ENCODE assay signal across 8 mouse cellular contexts in the genomic region with DNA sequence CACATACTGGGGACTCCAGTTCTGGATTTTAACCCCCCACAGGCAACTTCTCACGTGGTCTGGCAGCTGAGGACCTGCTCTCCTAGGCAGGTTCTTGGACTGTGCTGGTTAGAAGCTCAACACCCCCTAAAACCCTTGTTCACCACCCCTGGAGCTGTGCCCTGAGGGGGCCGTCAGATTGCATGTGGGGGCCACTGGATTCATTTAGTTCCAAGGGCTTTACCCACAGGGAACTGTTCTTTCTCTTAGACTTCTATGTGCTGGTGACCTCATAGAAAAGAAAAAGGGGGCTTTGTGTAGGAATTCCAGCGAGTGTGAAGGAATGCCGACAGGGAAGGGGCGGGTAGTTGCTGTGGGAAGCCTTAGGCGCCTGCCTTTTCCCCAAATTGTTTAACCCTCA. TPM values are rescaled to one million over a fixed set of nuclear protein-coding genes. Genes with fewer than 3 reads are reported as not detected.
A peak's percentile ranks its signal among the peaks of the same experiment; 100 is the strongest.
DNase-seq lines count a peak whose midpoint lies in the region; ATAC-seq and TF ChIP-seq lines count a peak whose summit lies in the region.

No protein-coding gene starts in this region.

- TF ChIP-seq CTCF in layer of hippocampus, adult 2 months (conservative IDR thresholded peaks at IDR 0.05): no peak

- H3K4me2 ChIP-seq in embryonic facial prominence, embryonic 14.5 days (ENCODE audit: low read depth, low read length): peak overlapping the region; percentile 10; the same call in 1 of the 2 replicates
- H3K4me2 ChIP-seq in hindbrain, embryonic 16.5 days (ENCODE audit: low read length): no peak overlapping the region
- H3K4me2 ChIP-seq in neural tube, embryonic 12.5 days (replicated peaks): peak overlapping the region; percentile 4; the same call in 1 of the 2 replicates

- H3K36me3 ChIP-seq in embryonic facial prominence, embryonic 14.5 days (ENCODE audit: control insufficient read depth, insufficient read depth, low read length): no peaks in the 10 kb centered on the region
- no peaks in the 10 kb centered on the region for H3K36me3 ChIP-seq in hindbrain, embryonic 16.5 days (ENCODE audit: control insufficient read depth, insufficient read depth, low read length)
- H3K36me3 ChIP-seq in neural tube, embryonic 12.5 days: no peaks in the 10 kb centered on the region

- DNase-seq in layer of hippocampus, adult 2 months (ENCODE audit: low spot score in 2 of 2): no peak
- DNase-seq in layer of hippocampus, adult 9-10 months (ENCODE audit: low spot score): no peak
- peak; percentile 73 for DNase-seq in embryonic facial prominence, embryonic 14.5 days (ENCODE audit: low spot score)
- DNase-seq in spleen, postnatal 14 days (ENCODE audit: low spot score in 2 of 2): no peak
- DNase-seq in frontal cortex, postnatal 10 days (ENCODE audit: low spot score in 2 of 2): no peak
- no peak for DNase-seq in right cerebral cortex, adult 2 months (ENCODE audit: low spot score in 2 of 2)

- ATAC-seq in embryonic facial prominence, embryonic 14.5 days (ENCODE audit: low read depth): peak; percentile 34; the same call in 1 of the 2 replicates
- peak; percentile 17; the same call in 1 of the 2 replicates for ATAC-seq in hindbrain, embryonic 16.5 days
- no peak for ATAC-seq in neural tube, embryonic 12.5 days (ENCODE audit: low FRiP score, low read depth)

- no peak overlapping the region for H3K4me3 ChIP-seq in layer of hippocampus, adult 2 months
- H3K4me3 ChIP-seq in embryonic facial prominence, embryonic 14.5 days (ENCODE audit: low read depth, low read length): no peak overlapping the region
- no peak overlapping the region for H3K4me3 ChIP-seq in hindbrain, embryonic 16.5 days (ENCODE audit: low read length)
- H3K4me3 ChIP-seq in neural tube, embryonic 12.5 days: no peak overlapping the region

- 15% methylated on average over 6 of the region's 6 CpGs for WGBS in embryonic facial prominence, embryonic 14.5 days
- WGBS in hindbrain, embryonic 16.5 days: 10% methylated on average over 6 of the region's 6 CpGs
- WGBS in neural tube, embryonic 12.5 days: 17% methylated on average over 6 of the region's 6 CpGs

- peak overlapping the region; percentile 89; the same call in 1 of the 2 replicates for H3K27ac ChIP-seq in layer of hippocampus, adult 2 months
- H3K27ac ChIP-seq in embryonic facial prominence, embryonic 14.5 days (replicated peaks; ENCODE audit: low read depth, low read length): peak overlapping the region; percentile 46
- H3K27ac ChIP-seq in hindbrain, embryonic 16.5 days (ENCODE audit: low read depth, low read length): no peak overlapping the region; the same call in 1 of the 2 replicates
- H3K27ac ChIP-seq in neural tube, embryonic 12.5 days: no peak overlapping the region

- no peaks in the 10 kb centered on the region for H3K27me3 ChIP-seq in embryonic facial prominence, embryonic 14.5 days (replicated peaks; ENCODE audit: control insufficient read depth, insufficient read depth, low read length)
- H3K27me3 ChIP-seq in hindbrain, embryonic 16.5 days (replicated peaks; ENCODE audit: control insufficient read depth, insufficient read depth, low read length): no peaks in the 10 kb centered on the region
- no peaks in the 10 kb centered on the region for H3K27me3 ChIP-seq in neural tube, embryonic 12.5 days (replicated peaks)

- H3K4me1 ChIP-seq in embryonic facial prominence, embryonic 14.5 days (ENCODE audit: control insufficient read depth, insufficient read depth, low read length): peaks cover 43% of the 10 kb centered on the region
- H3K4me1 ChIP-seq in hindbrain, embryonic 16.5 days (ENCODE audit: control insufficient read depth, insufficient read depth, low read depth, low read length): peaks cover 11% of the 10 kb centered on the region
- peaks cover 31% of the 10 kb centered on the region for H3K4me1 ChIP-seq in neural tube, embryonic 12.5 days

- no peak overlapping the region for H3K9ac ChIP-seq in embryonic facial prominence, embryonic 14.5 days (ENCODE audit: low read depth, low read length)
- H3K9ac ChIP-seq in hindbrain, embryonic 16.5 days (ENCODE audit: low read depth, low read length): 0 out of 2 replicates have a peak overlapping the region, but pooled peaks have one; percentile 25
- no peak overlapping the region for H3K9ac ChIP-seq in neural tube, embryonic 12.5 days

- no peaks in the 10 kb centered on the region for H3K9me3 ChIP-seq in embryonic facial prominence, embryonic 14.5 days (ENCODE audit: control insufficient read depth, low read length)
- no peaks in the 10 kb centered on the region for H3K9me3 ChIP-seq in hindbrain, embryonic 16.5 days (ENCODE audit: control insufficient read depth, low read length)
- no peaks in the 10 kb centered on the region for H3K9me3 ChIP-seq in neural tube, embryonic 12.5 days

RNA-seq across cellular contexts. Expression of a gene that starts 4.0 kb away (rescaled TPM):
- total RNA-seq in layer of hippocampus, adult 2 months (2021): 10 to 100 TPM; 41.6 to 44.8 TPM
- 95.1 and 117 TPM in 2 replicates for polyA plus RNA-seq in embryonic facial prominence, embryonic 14.5 days (2014; fragmentation: Nextera tagmentation; extraction: Ambion mirVana)
- 65.4 and 72.4 TPM in 2 replicates for polyA plus RNA-seq in hindbrain, embryonic 16.5 days (2015; fragmentation: Nextera tagmentation; extraction: Ambion mirVana)
- 70.7 and 74.6 TPM in 2 replicates for polyA plus RNA-seq in neural tube, embryonic 12.5 days (2016; fragmentation: Nextera tagmentation; extraction: Ambion mirVana)

Comparison
In these comparisons a context has a peak if more than half of its experiments do, and no peak if none do; other contexts are left out.
1. H3K27ac ChIP-seq: peak in layer of hippocampus, adult 2 months (single experiment) and embryonic facial prominence, embryonic 14.5 days (single experiment); none in hindbrain, embryonic 16.5 days (single experiment) and neural tube, embryonic 12.5 days (single experiment).